Mouse (Mus musculus): ENCODE data around the gene Cacng2. TPM values are rescaled to one million over a fixed set of nuclear protein-coding genes. Genes with fewer than 3 reads are reported as not detected.

The Cacng2 gene
- polyA plus RNA-seq, 1 experiment: not detected

DNA sequence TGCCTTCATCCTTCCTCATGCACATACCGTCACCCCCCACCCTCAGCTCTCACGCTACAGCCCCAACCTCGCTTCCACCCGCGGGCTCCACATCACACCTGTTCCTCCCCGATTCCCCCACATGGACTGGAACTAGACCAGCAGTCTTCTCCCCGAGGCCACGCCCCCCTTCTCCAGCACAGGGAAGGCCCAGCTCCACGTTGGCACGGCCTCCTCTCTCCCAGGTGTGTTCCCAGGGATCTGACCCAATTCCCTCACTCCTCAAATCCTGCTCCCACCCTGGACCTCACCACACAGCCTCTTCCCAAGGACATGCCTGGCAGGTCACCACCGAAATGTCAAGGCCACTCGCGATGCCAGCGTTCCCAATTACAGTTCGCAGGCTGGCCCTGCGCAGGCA lies 23.8 kb downstream of the Cacng2 start:
- TF ChIP-seq CTCF (IDR thresholded peaks at IDR 0.05; ENCODE audit: insufficient read depth, low read length) (no peak), POLR2A (IDR thresholded peaks at IDR 0.05; ENCODE audit: borderline replicate concordance, extremely low read depth, low read depth, low read length) (no peak)
- no peaks in the 10 kb centered on the region for H3K4me1 ChIP-seq (ENCODE audit: control insufficient read depth, insufficient read depth, low read length)
- no peak overlapping the region for H3K4me3 ChIP-seq (replicated peaks; ENCODE audit: extremely low read depth, low read depth, low read length)
- 81% methylated on average over 16 of the region's 16 CpGs for WGBS
- DNase-seq: no peak

DNA sequence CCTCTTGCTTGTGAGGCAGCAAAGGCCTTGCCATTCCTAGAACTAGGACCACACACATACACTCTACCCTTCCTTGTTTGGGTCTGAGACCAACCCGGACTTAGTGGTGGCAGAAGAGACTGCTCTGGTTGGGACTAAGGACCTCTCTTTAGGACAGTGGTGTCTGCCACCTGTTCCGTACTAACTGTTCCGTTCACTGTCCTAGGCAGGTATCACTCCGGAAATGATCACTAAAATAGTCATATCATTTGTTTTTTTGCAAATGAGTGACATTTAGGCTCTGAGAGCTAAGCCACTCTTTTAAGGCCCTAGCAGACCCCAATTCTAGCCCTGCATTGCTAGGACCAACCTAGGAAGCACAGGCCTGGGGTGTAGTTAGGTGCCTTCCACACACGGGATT lies 26.2 kb downstream of the Cacng2 start:
- H3K4me1 ChIP-seq (ENCODE audit: control insufficient read depth, insufficient read depth, low read length): no peaks in the 10 kb centered on the region
- TF ChIP-seq CTCF (IDR thresholded peaks at IDR 0.05; ENCODE audit: insufficient read depth, low read length) (no peak), POLR2A (IDR thresholded peaks at IDR 0.05; ENCODE audit: borderline replicate concordance, extremely low read depth, low read depth, low read length) (no peak)
- DNase-seq: no peak
- 85% methylated on average over 5 of the region's 5 CpGs for WGBS
- no peak overlapping the region for H3K4me3 ChIP-seq (replicated peaks; ENCODE audit: extremely low read depth, low read depth, low read length)

DNA sequence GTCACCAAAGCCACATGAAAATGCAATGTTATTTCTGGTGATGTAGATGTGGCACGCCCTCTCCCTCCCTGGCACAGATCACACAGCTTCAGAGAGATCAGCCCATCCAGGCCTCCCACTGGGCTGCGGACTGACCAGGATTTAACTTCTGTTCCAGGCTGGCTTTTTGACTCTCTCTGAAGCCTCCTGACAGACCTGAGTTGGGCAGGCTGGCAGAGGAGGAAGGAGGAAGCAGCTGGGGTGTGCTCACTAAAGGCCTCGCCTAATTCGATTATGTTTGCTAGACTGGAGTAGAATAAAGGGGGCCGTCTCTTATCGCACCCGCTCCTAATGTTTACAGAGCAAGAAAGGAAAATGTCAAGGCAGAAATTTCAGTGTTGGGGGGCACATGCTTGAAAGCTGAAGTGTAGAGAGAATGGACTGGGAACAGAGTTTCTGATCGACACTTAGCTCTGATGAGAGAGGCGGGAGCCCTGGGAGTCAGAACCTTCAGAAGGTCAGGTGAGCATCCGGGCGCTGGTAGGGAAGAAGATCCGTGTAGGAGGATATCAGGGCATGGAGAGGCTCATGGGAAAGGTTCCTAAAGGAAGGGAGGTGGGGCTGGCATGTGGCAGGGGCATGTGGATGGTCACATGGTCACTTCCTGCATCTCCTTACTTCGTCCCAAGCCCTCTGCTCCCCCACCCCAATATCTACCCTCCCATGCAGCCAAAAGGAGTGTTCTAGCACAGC lies 36.8 kb downstream of the Cacng2 start:
- WGBS: 61% methylated on average over 13 of the region's 13 CpGs
- TF ChIP-seq POLR2A (IDR thresholded peaks at IDR 0.05; ENCODE audit: borderline replicate concordance, extremely low read depth, low read depth, low read length) (no peak), CTCF (IDR thresholded peaks at IDR 0.05; ENCODE audit: insufficient read depth, low read length) (no peak)

GRCm38 (mm10) chr15:78082149-78082548 lies 37.7 kb downstream of the Cacng2 start:
- no peaks in the 10 kb centered on the region for H3K4me1 ChIP-seq (ENCODE audit: control insufficient read depth, insufficient read depth, low read length)
- no peak for DNase-seq
- TF ChIP-seq CTCF (IDR thresholded peaks at IDR 0.05; ENCODE audit: insufficient read depth, low read length): no peak
- no peak for TF ChIP-seq POLR2A (IDR thresholded peaks at IDR 0.05; ENCODE audit: borderline replicate concordance, extremely low read depth, low read depth, low read length)
- WGBS: 48% methylated on average over 8 of the region's 8 CpGs
- no peak overlapping the region for H3K4me3 ChIP-seq (replicated peaks; ENCODE audit: extremely low read depth, low read depth, low read length)

More for the DNA sequence above, 36.8 kb downstream of the Cacng2 start:
- DNase-seq: no peak
- Histone ChIP-seq H3K4me3 (replicated peaks; ENCODE audit: extremely low read depth, low read depth, low read length) (no peak overlapping the region), H3K4me1 (ENCODE audit: control insufficient read depth, insufficient read depth, low read length) (no peaks in the 10 kb centered on the region)

- WGBS: 87% methylated on average over 7 of the region's 7 CpGs
- Histone ChIP-seq H3K4me1 (ENCODE audit: control insufficient read depth, insufficient read depth, low read length) (no peaks in the 10 kb centered on the region), H3K4me3 (replicated peaks; ENCODE audit: extremely low read depth, low read depth, low read length) (no peak overlapping the region)
- DNase-seq: no peak
- TF ChIP-seq POLR2A (IDR thresholded peaks at IDR 0.05; ENCODE audit: borderline replicate concordance, extremely low read depth, low read depth, low read length) (no peak), CTCF (IDR thresholded peaks at IDR 0.05; ENCODE audit: insufficient read depth, low read length) (no peak)
These were observed 38.4 kb downstream of the Cacng2 start for GRCm38 (mm10) chr15:78081384-78081783.

- Histone ChIP-seq H3K4me3 (replicated peaks; ENCODE audit: extremely low read depth, low read depth, low read length) (no peak overlapping the region), H3K4me1 (ENCODE audit: control insufficient read depth, insufficient read depth, low read length) (no peaks in the 10 kb centered on the region)
- WGBS: 75% methylated on average over 4 of the region's 4 CpGs
- TF ChIP-seq CTCF (IDR thresholded peaks at IDR 0.05; ENCODE audit: insufficient read depth, low read length): no peak
- no peak for TF ChIP-seq POLR2A (IDR thresholded peaks at IDR 0.05; ENCODE audit: borderline replicate concordance, extremely low read depth, low read depth, low read length)
- no peak for DNase-seq
These were observed 39.5 kb downstream of the Cacng2 start for GRCm38 (mm10) chr15:78080326-78080725.

GRCm38 (mm10) chr15:78078776-78079628 lies 40.8 kb downstream of the Cacng2 start:
- DNase-seq: no peak
- WGBS: 58% methylated on average over 15 of the region's 15 CpGs
- no peak overlapping the region for H3K4me3 ChIP-seq (replicated peaks; ENCODE audit: extremely low read depth, low read depth, low read length)
- H3K4me1 ChIP-seq (ENCODE audit: control insufficient read depth, insufficient read depth, low read length): no peaks in the 10 kb centered on the region
- TF ChIP-seq CTCF (IDR thresholded peaks at IDR 0.05; ENCODE audit: insufficient read depth, low read length): no peak
- no peak for TF ChIP-seq POLR2A (IDR thresholded peaks at IDR 0.05; ENCODE audit: borderline replicate concordance, extremely low read depth, low read depth, low read length)

- DNase-seq: no peak
These were observed 41.6 kb downstream of the Cacng2 start for GRCm38 (mm10) chr15:78078206-78078605.

GRCm38 (mm10) chr15:78075921-78076320 lies 43.9 kb downstream of the Cacng2 start:
- Histone ChIP-seq H3K4me3 (replicated peaks; ENCODE audit: extremely low read depth, low read depth, low read length) (no peak overlapping the region), H3K4me1 (ENCODE audit: control insufficient read depth, insufficient read depth, low read length) (no peaks in the 10 kb centered on the region)
- no peak for TF ChIP-seq CTCF (IDR thresholded peaks at IDR 0.05; ENCODE audit: insufficient read depth, low read length)
- no peak for TF ChIP-seq POLR2A (IDR thresholded peaks at IDR 0.05; ENCODE audit: borderline replicate concordance, extremely low read depth, low read depth, low read length)
- DNase-seq: no peak
- WGBS: 21% methylated on average over 3 of the region's 3 CpGs

More at GRCm38 (mm10) chr15:78078206-78078605, 41.6 kb downstream of the Cacng2 start:
- H3K4me1 ChIP-seq (ENCODE audit: control insufficient read depth, insufficient read depth, low read length): no peaks in the 10 kb centered on the region
- 62% methylated on average over 5 of the region's 5 CpGs for whole genome bisulfite sequencing
- TF ChIP-seq CTCF (IDR thresholded peaks at IDR 0.05; ENCODE audit: insufficient read depth, low read length) (no peak), POLR2A (IDR thresholded peaks at IDR 0.05; ENCODE audit: borderline replicate concordance, extremely low read depth, low read depth, low read length) (no peak)
- H3K4me3 ChIP-seq (replicated peaks; ENCODE audit: extremely low read depth, low read depth, low read length): no peak overlapping the region

Data from lung, adult 2 months (tissue).